Mouse (Mus musculus): ENCODE measurements around the gene Smg5.

Smg5 gene

GRCm38 (mm10) chr3:88393776-88394375 is 57.8 kb downstream of the Smg5 start:
- no peak for DNase-seq (ENCODE audit: extremely low read depth, insufficient read length, low spot score)

GRCm38 (mm10) chr3:88395288-88395687 is 59.2 kb downstream of the Smg5 start:
- DNase-seq (ENCODE audit: extremely low read depth, insufficient read length, low spot score) = no peak

- DNase-seq (ENCODE audit: extremely low read depth, insufficient read length, low spot score) = no peak
Observed at GRCm38 (mm10) chr3:88395742-88396141, 59.7 kb downstream of the Smg5 start.

GRCm38 (mm10) chr3:88398666-88399065 is 62.6 kb downstream of the Smg5 start:
- DNase-seq (ENCODE audit: extremely low read depth, insufficient read length, low spot score) = no peak

GRCm38 (mm10) chr3:88403522-88404230 is 67.6 kb downstream of the Smg5 start:
- DNase-seq (ENCODE audit: extremely low read depth, insufficient read length, low spot score) = no peak

- peak; percentile 46 for DNase-seq (ENCODE audit: extremely low read depth, insufficient read length, low spot score)
Observed at GRCm38 (mm10) chr3:88407090-88407489, 71.0 kb downstream of the Smg5 start.

GRCm38 (mm10) chr3:88407529-88407928 is 71.5 kb downstream of the Smg5 start:
- DNase-seq (ENCODE audit: extremely low read depth, insufficient read length, low spot score) = no peak

- no peak for DNase-seq (ENCODE audit: extremely low read depth, insufficient read length, low spot score)
Observed at GRCm38 (mm10) chr3:88408953-88409352, 72.9 kb downstream of the Smg5 start.

GRCm38 (mm10) chr3:88409741-88410644 is 73.9 kb downstream of the Smg5 start, which contains the start of gene Pmf1:
Pmf1 (minus strand) TSS chr3:88410331.
- peak; percentile 99 for DNase-seq (ENCODE audit: extremely low read depth, insufficient read length, low spot score)

- no peak for DNase-seq (ENCODE audit: extremely low read depth, insufficient read length, low spot score)
Observed at GRCm38 (mm10) chr3:88410645-88411031, 74.6 kb downstream of the Smg5 start.

- DNase-seq (ENCODE audit: extremely low read depth, insufficient read length, low spot score) = no peak
Observed at GRCm38 (mm10) chr3:88411681-88412080, 75.6 kb downstream of the Smg5 start.
